In genomic region chr15:86737945-86738344, GRCm38 (mm10) we compare ENCODE assay signal across 25 mouse cellular contexts.
DNase-seq lines count a peak whose midpoint lies in the region; ATAC-seq and TF ChIP-seq lines count a peak whose summit lies in the region.
"Had no signal": no experiment of that assay in that cellular context is flagged by ENCODE, and none has a peak within 500 bp of the region (broad histone marks: within the 10 kb centered on the region; RNA-seq: fewer than 3 reads in every experiment).

No protein-coding gene starts in this region.

- no peak for DNase-seq in forebrain, embryonic 11.5 days (ENCODE audit: low spot score)
- no peak for DNase-seq in stomach, postnatal 0 days (ENCODE audit: low spot score)
- no peak for DNase-seq in spleen, adult 18-20 months
- DNase-seq: cerebellum, adult 11 months; cerebellum, adult 2 months; cerebellum, adult 9-11 months; cerebellum, postnatal 25 days; gastrocnemius, postnatal 10 days; gastrocnemius, postnatal 36 days; heart, adult 2 months; heart, postnatal 14 days; heart, postnatal 4 days had no signal

- H3K4me2 ChIP-seq in forebrain, embryonic 15.5 days (replicated peaks), result no peak overlapping the region
- H3K4me2 ChIP-seq in forebrain, embryonic 11.5 days (ENCODE audit: low read depth, low read length, severe bottlenecking), result no peak overlapping the region
- H3K4me2 ChIP-seq in stomach, embryonic 15.5 days, result no peak overlapping the region
- H3K4me2 ChIP-seq in stomach, postnatal 0 days (replicated peaks; ENCODE audit: low read depth), result no peak overlapping the region
- no peak overlapping the region for H3K4me2 ChIP-seq in forebrain, embryonic 16.5 days (ENCODE audit: low read length)
- H3K4me2 ChIP-seq: embryonic facial prominence, embryonic 12.5 days; embryonic facial prominence, embryonic 15.5 days; heart, embryonic 13.5 days; hindbrain, embryonic 14.5 days had no signal

- H3K4me1 ChIP-seq in forebrain, embryonic 15.5 days, result peaks cover 10% of the 10 kb centered on the region; the same call in 1 of the 2 replicates
- H3K4me1 ChIP-seq in forebrain, embryonic 11.5 days (replicated peaks; ENCODE audit: control insufficient read depth, insufficient read depth, low read length), result no peaks in the 10 kb centered on the region
- no peaks in the 10 kb centered on the region for H3K4me1 ChIP-seq in stomach, embryonic 15.5 days
- H3K4me1 ChIP-seq in stomach, postnatal 0 days (replicated peaks; ENCODE audit: control insufficient read depth, insufficient read depth), result no peaks in the 10 kb centered on the region
- H3K4me1 ChIP-seq in forebrain, embryonic 16.5 days (replicated peaks; ENCODE audit: control insufficient read depth, insufficient read depth, low read length), result peaks cover 2% of the 10 kb centered on the region; the same call in 1 of the 2 replicates
- H3K4me1 ChIP-seq: embryonic facial prominence, embryonic 12.5 days; embryonic facial prominence, embryonic 15.5 days; heart, embryonic 13.5 days had no signal

- no peak overlapping the region for H3K4me3 ChIP-seq in forebrain, embryonic 15.5 days
- no peak overlapping the region for H3K4me3 ChIP-seq in forebrain, embryonic 11.5 days (ENCODE audit: low read depth, low read length)
- H3K4me3 ChIP-seq in stomach, embryonic 15.5 days (replicated peaks), result no peak overlapping the region
- H3K4me3 ChIP-seq in stomach, postnatal 0 days (ENCODE audit: low read depth, low read length), result no peak overlapping the region
- H3K4me3 ChIP-seq in forebrain, embryonic 16.5 days (replicated peaks; ENCODE audit: low read length), result no peak overlapping the region
- H3K4me3 ChIP-seq: embryonic facial prominence, embryonic 12.5 days; embryonic facial prominence, embryonic 15.5 days; heart, adult 2 months; heart, embryonic 10.5 days; heart, embryonic 13.5 days had no signal

- no peaks in the 10 kb centered on the region for H3K9me3 ChIP-seq in forebrain, embryonic 15.5 days
- H3K9me3 ChIP-seq in forebrain, embryonic 11.5 days (ENCODE audit: control insufficient read depth, low read length), result no peaks in the 10 kb centered on the region
- no peaks in the 10 kb centered on the region for H3K9me3 ChIP-seq in stomach, embryonic 15.5 days
- no peaks in the 10 kb centered on the region for H3K9me3 ChIP-seq in stomach, postnatal 0 days (ENCODE audit: control insufficient read depth, low read length)
- no peaks in the 10 kb centered on the region for H3K9me3 ChIP-seq in forebrain, embryonic 16.5 days (ENCODE audit: control insufficient read depth, low read length)
- H3K9me3 ChIP-seq: embryonic facial prominence, embryonic 12.5 days; embryonic facial prominence, embryonic 15.5 days; heart, embryonic 10.5 days; heart, embryonic 13.5 days had no signal

- no peak for TF ChIP-seq CTCF in stomach, postnatal 0 days (IDR thresholded peaks at IDR 0.05; ENCODE audit: low read depth)

- 0 out of 2 replicates have a peak overlapping the region, but pooled peaks have one; percentile 16 for H3K27ac ChIP-seq in forebrain, embryonic 15.5 days (replicated peaks)
- H3K27ac ChIP-seq in forebrain, embryonic 11.5 days (ENCODE audit: low read depth, low read length), result no peak overlapping the region
- no peak overlapping the region for H3K27ac ChIP-seq in stomach, embryonic 15.5 days
- no peak overlapping the region for H3K27ac ChIP-seq in stomach, postnatal 0 days (replicated peaks)
- H3K27ac ChIP-seq in forebrain, embryonic 16.5 days (ENCODE audit: low read length), result no peak overlapping the region
- H3K27ac ChIP-seq: embryonic facial prominence, embryonic 12.5 days; embryonic facial prominence, embryonic 15.5 days; heart, adult 2 months; heart, embryonic 10.5 days; heart, embryonic 13.5 days; hindbrain, embryonic 14.5 days; hindbrain, postnatal 0 days had no signal

- no peak for TF ChIP-seq EP300 in stomach, postnatal 0 days (optimal IDR thresholded peaks at IDR 0.05)

- H3K36me3 ChIP-seq in forebrain, embryonic 15.5 days, result no peaks in the 10 kb centered on the region
- no peaks in the 10 kb centered on the region for H3K36me3 ChIP-seq in forebrain, embryonic 11.5 days (ENCODE audit: control insufficient read depth, insufficient read depth, low read length)
- H3K36me3 ChIP-seq in stomach, embryonic 15.5 days, result no peaks in the 10 kb centered on the region
- no peaks in the 10 kb centered on the region for H3K36me3 ChIP-seq in stomach, postnatal 0 days (ENCODE audit: control insufficient read depth, insufficient read depth, low read length)
- no peaks in the 10 kb centered on the region for H3K36me3 ChIP-seq in forebrain, embryonic 16.5 days (ENCODE audit: control insufficient read depth, insufficient read depth)
- H3K36me3 ChIP-seq: embryonic facial prominence, embryonic 12.5 days; embryonic facial prominence, embryonic 15.5 days; heart, embryonic 10.5 days; heart, embryonic 13.5 days had no signal

- H3K27me3 ChIP-seq in forebrain, embryonic 15.5 days, result no peaks in the 10 kb centered on the region
- H3K27me3 ChIP-seq in forebrain, embryonic 11.5 days (ENCODE audit: control insufficient read depth, insufficient read depth, low read length), result no peaks in the 10 kb centered on the region
- no peaks in the 10 kb centered on the region for H3K27me3 ChIP-seq in stomach, embryonic 15.5 days (replicated peaks)
- no peaks in the 10 kb centered on the region for H3K27me3 ChIP-seq in stomach, postnatal 0 days (ENCODE audit: control insufficient read depth, insufficient read depth, low read length)
- 0 out of 2 replicates have a peak, but pooled peaks cover 2% of the 10 kb centered on the region for H3K27me3 ChIP-seq in forebrain, embryonic 16.5 days (replicated peaks; ENCODE audit: control insufficient read depth, insufficient read depth, low read length)
- H3K27me3 ChIP-seq: embryonic facial prominence, embryonic 12.5 days; embryonic facial prominence, embryonic 15.5 days; heart, embryonic 13.5 days had no signal

- no peak; the same call in 1 of the 2 replicates for ATAC-seq in forebrain, embryonic 15.5 days (replicated peaks)
- no peak for ATAC-seq in forebrain, embryonic 11.5 days (replicated peaks; ENCODE audit: low FRiP score)
- 0 out of 2 replicates have a peak, but pooled peaks have one; percentile 22 for ATAC-seq in stomach, embryonic 15.5 days (ENCODE audit: insufficient read depth, low FRiP score, low read depth)
- no peak for ATAC-seq in stomach, postnatal 0 days (ENCODE audit: low FRiP score, low TSS enrichment)
- ATAC-seq in forebrain, embryonic 16.5 days, result peak; percentile 79
- ATAC-seq: activated CD4-positive, CD25-positive, alpha-beta regulatory T cell, adult 4 months; CD4-positive, CD25-positive, alpha-beta regulatory T cell, adult 4 months; hindbrain, postnatal 0 days; inflammation-experienced regulatory T-cells, adult 6 months; intestine, embryonic 16.5 days had no signal

- no peak overlapping the region for H3K9ac ChIP-seq in forebrain, embryonic 15.5 days (replicated peaks)
- H3K9ac ChIP-seq in forebrain, embryonic 11.5 days (ENCODE audit: low read length), result no peak overlapping the region
- H3K9ac ChIP-seq in stomach, embryonic 15.5 days, result no peak overlapping the region
- H3K9ac ChIP-seq in stomach, postnatal 0 days (ENCODE audit: low read length), result no peak overlapping the region
- H3K9ac ChIP-seq in forebrain, embryonic 16.5 days (replicated peaks; ENCODE audit: low read depth, low read length), result no peak overlapping the region
- H3K9ac ChIP-seq: embryonic facial prominence, embryonic 12.5 days; embryonic facial prominence, embryonic 15.5 days; heart, embryonic 13.5 days; hindbrain, embryonic 14.5 days had no signal

Comparison
In these comparisons a context has a peak if more than half of its experiments do, and no peak if none do; other contexts are left out.
1. ATAC-seq: peak in stomach, embryonic 15.5 days (single experiment) and forebrain, embryonic 16.5 days (single experiment); none in forebrain, embryonic 15.5 days (single experiment), forebrain, embryonic 11.5 days (single experiment) and stomach, postnatal 0 days (single experiment).